Mouse (Mus musculus): ENCODE results near the gene Gm42688.

The Gm42688 gene

DNA sequence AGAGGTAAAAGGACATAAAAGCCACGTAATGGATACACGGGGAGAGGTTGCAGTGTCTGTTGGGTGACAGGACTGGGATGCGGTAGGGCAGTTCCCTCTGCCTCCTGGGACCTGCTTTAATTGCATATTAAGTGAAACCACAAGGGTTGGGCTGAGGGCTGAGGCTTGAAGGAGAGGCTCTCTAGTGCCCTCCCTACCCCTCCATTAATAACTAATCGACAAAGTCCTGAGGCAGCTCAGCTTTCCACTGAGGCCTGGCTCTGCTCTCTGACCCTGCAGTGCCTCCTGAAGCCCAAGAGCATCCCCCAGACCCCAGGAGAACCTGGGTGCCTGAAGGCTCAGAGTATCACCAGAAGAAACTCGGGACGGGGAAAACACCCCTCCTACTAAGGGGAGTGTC, 16.9 kb upstream of the Gm42688 start:
- DNase-seq (ENCODE audit: low spot score in 2 of 2): no peak

DNA sequence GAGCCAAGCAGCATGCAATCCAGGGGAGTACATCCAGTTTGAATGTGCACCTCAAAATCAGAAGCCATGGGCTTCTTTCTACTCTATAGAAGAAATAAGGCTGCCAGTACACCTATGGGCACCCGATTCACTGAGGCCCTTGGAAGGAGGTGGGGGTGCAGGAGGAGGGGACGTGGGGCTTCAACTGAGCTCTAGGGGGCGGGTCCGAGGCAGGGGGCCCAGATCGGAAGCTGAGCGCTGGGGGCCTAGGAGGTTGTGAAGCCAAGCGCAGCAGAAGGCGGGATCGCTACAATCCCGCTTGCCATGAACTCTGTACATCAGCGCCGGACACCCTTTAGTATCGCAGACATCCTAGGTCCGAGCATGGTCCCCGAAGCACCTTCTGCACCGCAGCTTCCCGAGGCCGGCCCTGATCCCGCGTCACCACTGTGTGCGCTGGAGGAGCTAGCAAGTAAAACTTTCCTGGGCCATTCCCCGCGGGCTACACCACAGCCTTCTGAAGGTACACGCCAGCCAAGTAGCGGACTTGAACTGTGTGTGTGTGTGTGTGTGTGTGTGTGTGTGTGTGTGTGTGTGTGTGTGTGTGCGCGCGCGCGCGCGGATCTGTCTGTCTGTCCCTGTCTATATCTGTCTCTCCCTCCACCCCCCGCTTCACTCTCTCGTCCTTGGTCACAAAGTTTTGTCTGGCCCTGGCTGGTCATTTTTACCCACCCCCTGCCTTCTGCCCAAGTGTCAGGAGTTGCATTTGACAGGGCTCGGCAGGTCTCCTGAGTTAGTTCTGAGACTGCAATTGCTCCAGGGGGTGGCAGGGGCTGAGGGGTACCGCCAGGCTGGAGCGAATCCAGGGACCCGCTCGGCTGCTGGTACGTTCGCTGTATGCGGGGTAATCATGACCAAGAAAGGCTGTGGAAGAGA, 15.0 kb upstream of the Gm42688 start, which contains the start of gene Lbx2:
Gene Lbx2 (plus strand): TSS at position 247 of the 915 bp plus-strand sequence.
- no peak for DNase-seq (ENCODE audit: low spot score in 2 of 2)

GRCm38 (mm10) chr6:83087205-83087925, 14.1 kb upstream of the Gm42688 start:
- DNase-seq (ENCODE audit: low spot score in 2 of 2): no peak

- DNase-seq (ENCODE audit: low spot score in 2 of 2): no peak
Observed at GRCm38 (mm10) chr6:83087926-83088260, 13.5 kb upstream of the Gm42688 start.

DNA sequence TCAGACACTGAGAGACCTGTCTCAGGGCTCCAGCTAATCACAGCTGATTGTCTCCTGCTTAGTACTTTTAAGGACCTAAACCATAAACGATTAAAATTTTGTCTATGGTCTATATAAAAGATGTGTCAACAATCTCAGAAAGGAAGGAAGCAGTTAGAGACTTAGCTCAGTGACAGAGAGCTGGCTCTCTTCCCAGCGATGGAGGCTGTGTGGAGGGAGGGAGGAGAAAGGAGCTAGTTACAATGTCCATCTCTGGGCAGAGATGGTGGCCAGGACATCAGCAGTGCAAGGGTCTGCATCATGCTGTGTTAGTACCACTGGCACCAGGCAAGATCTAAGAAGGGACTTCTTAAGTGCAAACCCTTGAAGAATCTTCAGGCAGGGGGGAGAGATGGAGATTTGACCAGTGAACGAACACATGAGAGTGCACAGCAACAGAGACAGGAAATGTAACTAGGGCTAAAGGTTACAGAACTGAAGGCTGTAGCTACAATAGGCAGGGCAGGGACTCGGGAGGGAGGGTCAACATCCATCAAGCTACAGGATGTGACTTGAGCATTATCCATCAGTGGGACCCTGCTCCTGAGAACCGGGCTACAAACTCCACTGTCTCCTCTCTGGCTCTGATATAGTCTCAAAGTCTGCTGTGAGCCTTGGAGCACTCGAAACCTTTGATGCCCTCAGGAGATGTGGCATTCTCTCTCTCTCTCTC, 8.8 kb upstream of the Gm42688 start:
- no peak for DNase-seq (ENCODE audit: low spot score in 2 of 2)

GRCm38 (mm10) chr6:83095968-83096367, 5.4 kb upstream of the Gm42688 start:
- no peak for DNase-seq (ENCODE audit: low spot score in 2 of 2)

DNA sequence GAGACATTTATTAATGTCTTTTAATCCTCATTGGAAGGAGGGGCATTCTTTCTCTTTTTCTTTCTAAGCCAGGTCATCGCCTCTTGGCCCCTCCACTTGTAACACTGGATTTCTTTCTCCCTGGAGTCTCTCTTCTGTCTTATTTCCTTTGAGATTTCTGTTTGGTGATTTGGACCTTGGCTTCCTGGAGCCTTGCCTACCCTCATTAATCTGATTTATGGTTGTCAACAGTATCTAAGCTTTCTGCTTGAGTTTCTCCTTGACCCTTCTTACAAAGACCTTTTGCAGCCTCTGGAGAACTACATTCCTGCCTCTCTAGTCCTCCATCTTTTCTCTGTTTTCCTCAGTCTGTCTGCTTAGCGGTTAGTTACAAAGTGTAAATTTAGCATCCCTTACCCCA, 3.0 kb upstream of the Gm42688 start:
- DNase-seq (ENCODE audit: low spot score in 2 of 2): no peak

GRCm38 (mm10) chr6:83101688-83102556, 505 bp downstream of the Gm42688 start:
- DNase-seq (ENCODE audit: low spot score in 2 of 2): peak; percentile 74 to 90

- DNase-seq (ENCODE audit: low spot score in 2 of 2): no peak
Observed at GRCm38 (mm10) chr6:83103130-83103650, 1.8 kb downstream of the Gm42688 start.

DNA sequence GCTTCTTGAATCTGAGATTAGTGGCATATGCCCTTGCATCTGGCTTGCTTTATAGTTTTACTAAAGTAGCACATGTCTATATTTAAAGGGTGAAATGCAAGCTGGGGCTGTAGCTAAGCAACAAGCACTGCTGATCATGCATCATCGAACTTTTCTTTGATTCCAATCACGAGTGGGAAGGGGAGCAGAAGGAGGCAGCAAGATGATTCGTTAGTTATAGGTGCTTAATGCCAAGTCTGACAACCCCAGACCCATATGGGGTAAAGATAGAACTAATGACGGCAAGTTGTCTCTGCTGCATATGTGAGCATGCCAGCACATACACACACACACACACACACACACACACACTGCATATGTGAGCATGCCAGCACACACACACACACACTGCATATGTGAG, 2.7 kb downstream of the Gm42688 start:
- no peak for DNase-seq (ENCODE audit: low spot score in 2 of 2)

DNA sequence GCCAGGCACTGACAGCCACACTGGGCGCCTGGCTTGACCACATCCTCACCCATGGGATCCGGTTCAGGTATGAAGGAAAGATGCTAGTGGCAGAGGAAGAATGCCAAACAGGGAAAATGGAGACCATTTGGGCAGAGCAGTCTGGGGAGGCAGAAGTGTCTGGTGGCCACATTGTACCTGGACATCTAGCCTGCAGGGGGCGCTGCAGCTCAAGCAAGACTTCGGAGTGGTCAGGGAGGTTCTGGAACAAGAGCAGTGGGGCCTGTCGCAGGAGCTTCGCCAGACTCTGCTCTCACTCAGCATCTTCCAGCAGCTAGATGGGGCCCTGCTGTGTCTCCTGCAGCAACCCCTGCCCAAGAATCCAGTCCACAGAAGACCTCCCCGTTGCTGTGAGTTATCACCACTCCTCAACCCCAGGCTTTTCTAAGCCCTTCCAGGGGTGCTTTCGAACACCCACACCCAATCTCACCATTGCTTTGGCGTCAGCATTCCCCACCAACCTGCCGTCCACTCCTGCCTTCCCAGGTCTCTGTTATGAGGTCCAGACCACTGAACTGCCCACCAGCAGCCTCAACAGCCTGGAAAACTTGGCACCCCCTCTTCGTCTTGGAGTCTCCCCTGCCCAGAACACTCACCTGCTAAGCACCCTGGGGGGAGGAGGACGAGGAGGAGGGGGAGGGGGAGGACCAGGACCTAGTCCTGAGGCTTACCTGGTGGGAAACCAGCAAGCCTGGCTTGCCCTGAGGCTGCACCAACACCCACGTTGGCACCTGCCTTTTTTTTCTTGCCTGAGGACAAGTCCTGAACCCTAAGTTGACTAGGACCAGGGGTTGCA, 6.4 kb downstream of the Gm42688 start:
- peak; percentile 90 to 97 for DNase-seq (ENCODE audit: low spot score in 2 of 2)

- peak; percentile 81 to 90 for DNase-seq (ENCODE audit: low spot score in 2 of 2)
Observed at GRCm38 (mm10) chr6:83108762-83109668, 7.6 kb downstream of the Gm42688 start, which contains the start of gene Mrpl53. TSS of gene Mrpl53 (plus strand) at chr6:83109040.

- peak in 1 of 2 experiments; percentile 53 for DNase-seq (ENCODE audit: low spot score in 2 of 2)
Observed at GRCm38 (mm10) chr6:83111510-83112136, 10.2 kb downstream of the Gm42688 start.

GRCm38 (mm10) chr6:83115011-83115671, 13.7 kb downstream of the Gm42688 start, which contains the start of gene Mogs:
TSS of gene Mogs (plus strand) at chr6:83115496.
- peak; percentile 93 to 97 for DNase-seq (ENCODE audit: low spot score in 2 of 2)

DNA sequence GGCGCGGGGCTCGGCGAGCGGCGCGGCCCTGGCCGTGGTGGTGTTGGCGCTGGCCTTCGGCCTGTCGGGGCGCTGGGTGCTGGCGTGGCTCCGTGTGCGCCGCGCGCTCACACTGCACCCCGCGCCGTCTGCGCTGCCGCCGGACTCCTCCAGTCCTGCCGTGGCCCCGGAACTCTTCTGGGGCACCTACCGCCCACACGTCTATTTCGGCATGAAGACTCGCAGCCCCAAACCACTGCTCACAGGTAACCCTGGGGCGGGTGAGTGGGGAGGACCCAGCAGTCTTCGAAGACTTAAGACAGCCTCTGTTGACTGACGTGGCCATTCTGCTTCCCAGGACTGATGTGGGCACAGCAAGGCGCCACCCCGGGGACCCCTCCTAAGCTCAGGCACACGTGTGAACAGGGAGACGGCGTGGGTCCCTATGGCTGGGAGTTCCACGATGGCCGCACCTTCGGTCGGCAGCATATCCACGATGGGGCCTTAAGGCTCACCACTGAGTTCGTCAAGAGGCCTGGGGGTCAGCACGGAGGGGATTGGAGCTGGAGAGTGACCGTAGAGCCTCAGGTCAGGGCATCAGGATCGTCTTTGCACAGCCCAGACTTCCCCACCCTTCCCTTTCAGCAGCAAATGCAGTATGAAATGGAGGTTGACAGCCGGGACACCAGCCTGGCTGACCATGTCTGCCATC, 14.4 kb downstream of the Gm42688 start:
- DNase-seq (ENCODE audit: low spot score in 2 of 2): peak in 1 of 2 experiments; percentile 76

DNA sequence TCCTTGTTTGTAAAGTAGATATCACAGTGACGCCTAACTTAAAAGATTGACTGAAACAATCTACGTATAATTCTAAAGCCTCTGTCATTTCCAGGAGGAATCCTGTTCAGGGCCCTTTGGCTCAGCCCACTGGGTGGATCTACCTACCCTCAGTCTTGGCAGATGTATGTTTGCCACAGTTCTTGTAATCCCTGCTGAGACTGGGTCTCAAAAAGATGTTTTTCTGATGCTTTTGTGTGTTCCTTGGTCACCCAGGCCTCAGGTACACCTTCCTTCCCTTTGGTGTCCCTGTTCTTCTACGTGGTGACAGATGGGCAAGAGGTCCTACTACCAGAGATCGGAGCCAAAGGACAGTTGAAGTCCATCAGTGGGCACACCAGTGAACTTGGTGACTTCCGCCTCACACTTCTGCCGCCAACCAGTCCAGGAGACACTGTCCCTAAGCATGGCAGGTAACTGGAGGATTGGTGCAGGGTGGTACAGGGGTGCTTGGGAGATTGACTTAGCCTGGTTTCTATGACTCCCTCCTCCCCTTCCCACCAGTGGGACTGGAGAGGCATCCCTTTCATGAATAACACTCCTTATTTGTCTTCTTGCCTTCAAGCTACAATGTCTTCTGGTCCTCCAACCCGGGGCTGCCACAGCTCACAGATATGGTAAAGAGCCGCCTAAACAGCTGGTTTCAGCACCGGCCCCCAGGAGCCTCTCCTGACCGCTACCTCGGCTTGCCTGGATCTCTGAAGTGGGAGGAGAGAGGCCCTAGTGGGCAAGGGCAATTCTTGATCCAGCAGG, 15.2 kb downstream of the Gm42688 start:
- DNase-seq (ENCODE audit: low spot score in 2 of 2): peak in 1 of 2 experiments; percentile 64

GRCm38 (mm10) chr6:83117165-83117438, 15.7 kb downstream of the Gm42688 start:
- peak in 1 of 2 experiments; percentile 59 for DNase-seq (ENCODE audit: low spot score in 2 of 2)

Measured in spleen, postnatal 4 days (tissue).